Mouse (Mus musculus): ENCODE results near the gene Slc38a8.

Gene Slc38a8

GRCm38 (mm10) chr8:119484145-119484896, 17.2 kb downstream of the Slc38a8 start:
- DNase-seq (ENCODE audit: low spot score): no peak

GRCm38 (mm10) chr8:119478684-119479083, 22.8 kb downstream of the Slc38a8 start:
- no peak for DNase-seq (ENCODE audit: low spot score)

- no peak for DNase-seq (ENCODE audit: low spot score)
Measured at GRCm38 (mm10) chr8:119468091-119468490, 33.4 kb downstream of the Slc38a8 start.

GRCm38 (mm10) chr8:119466794-119467193, 34.7 kb downstream of the Slc38a8 start:
- no peak for DNase-seq (ENCODE audit: low spot score)

- peak; percentile 48 for DNase-seq (ENCODE audit: low spot score)
Measured at GRCm38 (mm10) chr8:119466105-119466504, 35.4 kb downstream of the Slc38a8 start.

- no peak for DNase-seq (ENCODE audit: low spot score)
Measured at GRCm38 (mm10) chr8:119463709-119464108, 37.8 kb downstream of the Slc38a8 start.

- DNase-seq (ENCODE audit: low spot score): no peak
Measured at GRCm38 (mm10) chr8:119461356-119461755, 40.1 kb downstream of the Slc38a8 start.

- peak; percentile 40 for DNase-seq (ENCODE audit: low spot score)
Measured at GRCm38 (mm10) chr8:119459724-119460123, 41.8 kb downstream of the Slc38a8 start.

GRCm38 (mm10) chr8:119456045-119456444, 45.5 kb downstream of the Slc38a8 start:
- DNase-seq (ENCODE audit: low spot score): no peak

GRCm38 (mm10) chr8:119452919-119453318, 48.6 kb downstream of the Slc38a8 start:
- DNase-seq (ENCODE audit: low spot score): no peak

- no peak for DNase-seq (ENCODE audit: low spot score)
Measured at GRCm38 (mm10) chr8:119451131-119451530, 50.4 kb downstream of the Slc38a8 start.

GRCm38 (mm10) chr8:119449627-119450026, 51.9 kb downstream of the Slc38a8 start:
- no peak for DNase-seq (ENCODE audit: low spot score)

GRCm38 (mm10) chr8:119447781-119448170, 53.7 kb downstream of the Slc38a8 start:
- DNase-seq (ENCODE audit: low spot score): no peak

- no peak for DNase-seq (ENCODE audit: low spot score)
Measured at GRCm38 (mm10) chr8:119446990-119447780, 54.3 kb downstream of the Slc38a8 start.

GRCm38 (mm10) chr8:119446211-119446989, 55.1 kb downstream of the Slc38a8 start, which contains the start of gene Necab2:
Necab2 (plus strand) TSS chr8:119446719.
- peak; percentile 85 for DNase-seq (ENCODE audit: low spot score)

- no peak for DNase-seq (ENCODE audit: low spot score)
Measured at GRCm38 (mm10) chr8:119442970-119443369, 58.5 kb downstream of the Slc38a8 start.

- no peak for DNase-seq (ENCODE audit: low spot score)
Measured at GRCm38 (mm10) chr8:119442013-119442412, 59.5 kb downstream of the Slc38a8 start.

GRCm38 (mm10) chr8:119440952-119441270, 60.6 kb downstream of the Slc38a8 start:
- no peak for DNase-seq (ENCODE audit: low spot score)

- peak; percentile 75 for DNase-seq (ENCODE audit: low spot score)
Measured at GRCm38 (mm10) chr8:119440250-119440951, 61.1 kb downstream of the Slc38a8 start.

GRCm38 (mm10) chr8:119439893-119440249, 61.6 kb downstream of the Slc38a8 start:
- no peak for DNase-seq (ENCODE audit: low spot score)

GRCm38 (mm10) chr8:119439424-119439823, 62.1 kb downstream of the Slc38a8 start:
- DNase-seq (ENCODE audit: low spot score): no peak

GRCm38 (mm10) chr8:119438876-119439275, 62.6 kb downstream of the Slc38a8 start:
- no peak for DNase-seq (ENCODE audit: low spot score)

Measured in ovary, postnatal 36 days (tissue).